Mouse (Mus musculus): ENCODE data around the gene Acap3. TPM values are rescaled to one million over a fixed set of nuclear protein-coding genes. Genes with fewer than 3 reads are reported as not detected.

Gene Acap3
- polyA plus RNA-seq (2012; rRNA removed): 21.4 and 21.8 TPM in 2 replicates

GRCm38 (mm10) chr4:155891551-155892001, at the start of gene Acap3, which contains the start of gene Pusl1:
Gene Acap3 (plus strand): TSS chr4:155891822.
Gene Pusl1 (minus strand): TSS chr4:155891781.

GRCm38 (mm10) chr4:155846871-155847578, 44.6 kb upstream of the Acap3 start, which contains the start of gene Dvl1:
Gene Dvl1 (plus strand): TSS chr4:155847402.

GRCm38 (mm10) chr4:155863001-155863400, 28.6 kb upstream of the Acap3 start, which contains the start of gene Tas1r3:
Gene Tas1r3 (minus strand): TSS chr4:155863362.

GRCm38 (mm10) chr4:155869317-155870033, 22.1 kb upstream of the Acap3 start, which contains the start of the genes Cptp and Ints11:
Gene Cptp (minus strand): TSS chr4:155869440.
Gene Ints11 (plus strand): TSS chr4:155869546.

GRCm38 (mm10) chr4:155943534-155944249, 52.1 kb downstream of the Acap3 start, which contains the start of gene Ube2j2:
Gene Ube2j2 (plus strand): TSS chr4:155943831.

Other genes starting within 250 kb of the Acap3 start
- gene Gm10563, start 246.4 kb upstream of the Acap3 start, polyA plus RNA-seq (2012; rRNA removed): not detected in 2 replicates
- gene Mmp23, start 238.4 kb upstream of the Acap3 start, polyA plus RNA-seq (2012; rRNA removed): 18.8 and 26.7 TPM in 2 replicates
- 42.5 and 44.6 TPM in 2 replicates for gene Mib2, start 222.6 kb upstream of the Acap3 start, polyA plus RNA-seq (2012; rRNA removed)
- gene Fndc10, start 197.5 kb upstream of the Acap3 start, polyA plus RNA-seq (2012; rRNA removed): 16.5 and 25.8 TPM in 2 replicates
- gene Ssu72, start 187.0 kb upstream of the Acap3 start, polyA plus RNA-seq (2012; rRNA removed): 62.7 and 102 TPM in 2 replicates
- gene Tmem240, start 157.0 kb upstream of the Acap3 start, polyA plus RNA-seq (2012; rRNA removed): 0.37 and 1.4 TPM in 2 replicates
- 57.0 and 97.8 TPM in 2 replicates for gene Atad3a, start 130.7 kb upstream of the Acap3 start, polyA plus RNA-seq (2012; rRNA removed)
- gene Vwa1, start 117.1 kb upstream of the Acap3 start, polyA plus RNA-seq (2012; rRNA removed): 11.4 and 13.1 TPM in 2 replicates
- 0.18 and 0.28 TPM in 2 replicates for gene Tmem88b, start 105.9 kb upstream of the Acap3 start, polyA plus RNA-seq (2012; rRNA removed)
- gene Ankrd65, start 101.4 kb upstream of the Acap3 start, polyA plus RNA-seq (2012; rRNA removed): 0.09 TPM in 1 of 2 replicates, not detected in the other
- gene Mrpl20, start 88.9 kb upstream of the Acap3 start, polyA plus RNA-seq (2012; rRNA removed): 18.2 and 33.5 TPM in 2 replicates
- gene Ccnl2, start 79.3 kb upstream of the Acap3 start, polyA plus RNA-seq (2012; rRNA removed): 18.2 and 22.6 TPM in 2 replicates
- gene Aurkaip1, start 60.5 kb upstream of the Acap3 start, polyA plus RNA-seq (2012; rRNA removed): 106 and 164 TPM in 2 replicates
- 106 and 126 TPM in 2 replicates for gene Mxra8, start 52.1 kb upstream of the Acap3 start, polyA plus RNA-seq (2012; rRNA removed)
- gene Dvl1, start 44.4 kb upstream of the Acap3 start, polyA plus RNA-seq (2012; rRNA removed): 102 and 114 TPM in 2 replicates
- gene Tas1r3, start 28.5 kb upstream of the Acap3 start, polyA plus RNA-seq (2012; rRNA removed): 0.33 and 0.81 TPM in 2 replicates
- gene Cptp, start 22.4 kb upstream of the Acap3 start, polyA plus RNA-seq (2012; rRNA removed): 24.9 and 45.1 TPM in 2 replicates
- 15.0 and 21.4 TPM in 2 replicates for gene Ints11, start 22.3 kb upstream of the Acap3 start, polyA plus RNA-seq (2012; rRNA removed)
- gene Pusl1, start within 50 bp of the Acap3 start, polyA plus RNA-seq (2012; rRNA removed): 41.8 and 63.5 TPM in 2 replicates
- 41.1 and 63.8 TPM in 2 replicates for gene Ube2j2, start 52.0 kb downstream of the Acap3 start, polyA plus RNA-seq (2012; rRNA removed)
- gene C1qtnf12, start 70.5 kb downstream of the Acap3 start, polyA plus RNA-seq (2012; rRNA removed): 30.7 and 39.0 TPM in 2 replicates
- 4.6 and 6.1 TPM in 2 replicates for gene B3galt6, start 100.8 kb downstream of the Acap3 start, polyA plus RNA-seq (2012; rRNA removed)
- 25.9 and 26.5 TPM in 2 replicates for gene Sdf4, start 101.0 kb downstream of the Acap3 start, polyA plus RNA-seq (2012; rRNA removed)
- 2.7 and 2.9 TPM in 2 replicates for gene Tnfrsf4, start 122.0 kb downstream of the Acap3 start, polyA plus RNA-seq (2012; rRNA removed)
- gene Tnfrsf18, start 134.3 kb downstream of the Acap3 start, polyA plus RNA-seq (2012; rRNA removed): 2.6 and 2.8 TPM in 2 replicates
- gene Ttll10, start 167.6 kb downstream of the Acap3 start, polyA plus RNA-seq (2012; rRNA removed): 5.6 and 10.5 TPM in 2 replicates
- 3.9 and 5.1 TPM in 2 replicates for gene 9430015G10Rik, start 218.2 kb downstream of the Acap3 start, polyA plus RNA-seq (2012; rRNA removed)
- 0.82 and 3.3 TPM in 2 replicates for gene Rnf223, start 238.7 kb downstream of the Acap3 start, polyA plus RNA-seq (2012; rRNA removed)

Data from stomach, adult 2 months (tissue).